Mouse (Mus musculus): ENCODE data around the gene Pcp2.

Pcp2 gene

DNA sequence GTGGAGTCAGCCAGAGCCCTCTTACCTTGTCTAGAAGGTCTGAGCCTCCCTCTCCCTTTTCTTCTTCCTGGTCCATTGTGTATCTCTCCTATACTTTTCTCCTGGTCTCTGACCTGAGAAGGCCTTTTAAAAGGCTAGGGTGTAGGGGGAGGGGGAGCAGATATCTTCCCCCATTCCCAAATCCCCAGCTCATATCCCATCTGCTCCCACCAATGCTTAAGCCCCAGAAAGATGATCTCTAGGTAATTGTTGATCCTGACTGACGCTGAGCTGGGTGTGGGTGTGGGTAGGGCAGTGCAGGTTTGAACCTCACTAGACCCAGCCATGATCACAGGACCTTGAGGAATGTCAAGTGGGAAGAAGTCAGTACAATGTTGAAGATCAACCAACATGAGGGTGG, at the start of gene Pcp2:
Gene Pcp2, minus strand, starts transcription at position 101 of the 400 bp plus-strand sequence.
- no peak for DNase-seq (ENCODE audit: low read depth, low spot score)

DNA sequence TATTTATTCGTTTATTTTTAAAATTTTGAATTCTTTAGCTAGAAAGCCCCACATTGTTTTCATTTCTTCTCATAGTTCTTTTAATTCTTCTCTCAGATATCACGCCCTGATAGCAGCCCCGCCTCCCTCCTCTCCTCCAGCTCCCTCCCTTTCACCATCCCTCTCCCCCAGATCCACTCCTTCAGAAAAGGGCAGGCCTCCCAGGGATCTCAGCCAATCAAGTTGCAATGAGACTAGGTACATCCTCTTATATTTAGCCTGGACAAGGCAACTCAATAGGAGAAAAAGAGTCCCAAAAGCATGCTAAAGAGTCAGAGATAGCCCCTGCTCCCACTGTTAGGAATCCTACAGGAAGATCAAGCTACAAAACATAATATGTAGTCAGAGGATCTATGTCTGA, 49.3 kb upstream of the Pcp2 start:
- DNase-seq (ENCODE audit: low read depth, low spot score): no peak

DNA sequence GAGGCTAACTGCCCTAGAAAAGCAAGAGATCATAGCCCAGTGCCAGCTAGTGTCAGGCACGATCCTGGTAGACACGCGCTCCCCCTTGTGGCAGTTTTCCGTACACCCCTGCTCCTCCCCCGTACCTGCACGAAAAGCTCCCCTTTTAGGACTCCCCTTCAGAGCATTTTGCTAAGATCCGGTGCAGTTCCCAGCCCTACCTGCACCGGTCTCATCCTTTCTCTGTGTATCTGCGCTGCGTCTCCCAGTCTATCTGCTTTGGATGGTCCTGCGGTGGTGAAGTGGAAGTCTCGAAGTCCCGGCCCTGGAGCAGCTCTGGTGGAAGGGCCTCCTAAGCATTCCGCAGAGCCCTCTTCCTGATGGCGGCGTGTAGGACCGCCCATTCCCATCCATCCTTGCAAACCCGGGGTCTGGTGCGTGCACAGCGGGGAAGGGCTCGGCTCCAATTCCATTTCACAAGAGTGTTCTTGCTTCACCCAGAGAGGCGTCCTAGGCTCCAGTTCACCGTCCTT, 46.7 kb upstream of the Pcp2 start, which contains the start of gene Fcor:
Gene Fcor, minus strand, starts transcription at position 383 of the 512 bp plus-strand sequence.
- peak; percentile 70 for DNase-seq (ENCODE audit: low read depth, low spot score)

DNA sequence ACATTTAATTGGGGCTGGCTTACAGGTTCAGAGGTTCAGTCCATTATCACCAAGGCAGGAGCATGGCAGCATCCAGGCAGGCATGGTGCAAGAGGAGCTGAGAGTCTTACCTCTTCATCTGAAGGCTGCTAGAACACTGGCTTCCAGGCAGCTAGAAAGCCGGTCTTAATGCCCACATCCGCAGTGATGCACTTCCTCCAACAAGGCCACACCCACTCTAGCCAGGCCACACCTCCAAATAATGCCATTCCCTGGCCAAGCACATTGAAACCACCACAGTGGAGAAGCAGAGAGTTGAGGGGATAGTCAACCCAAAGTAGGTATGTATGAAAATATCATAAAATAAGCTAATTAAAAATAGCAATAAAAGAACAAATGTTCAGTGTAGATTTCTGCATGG, 45.0 kb upstream of the Pcp2 start:
- no peak for DNase-seq (ENCODE audit: low read depth, low spot score)

DNA sequence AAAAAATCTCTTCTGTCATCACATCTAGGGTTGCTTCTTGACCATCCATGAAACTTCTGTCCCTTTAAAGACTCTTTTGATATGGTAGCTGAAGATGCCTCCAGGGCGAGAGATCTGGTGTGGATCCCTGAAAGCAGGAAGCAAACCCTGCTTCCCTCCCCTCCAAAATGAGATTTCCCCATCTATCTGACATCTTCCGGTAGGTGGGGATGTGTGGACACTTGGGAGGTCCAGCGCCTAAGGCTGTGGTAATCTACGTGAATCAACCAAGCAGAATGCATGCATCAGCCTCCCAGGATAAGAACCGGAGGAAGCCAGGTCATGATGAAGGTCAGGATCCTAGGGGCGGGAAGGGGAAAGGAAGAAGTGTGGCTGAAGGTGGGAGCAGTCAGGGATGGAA, 40.2 kb upstream of the Pcp2 start, which contains the start of gene Mcemp1:
Gene Mcemp1, plus strand, starts transcription at position 248 of the 400 bp plus-strand sequence.
- DNase-seq (ENCODE audit: low read depth, low spot score): no peak

DNA sequence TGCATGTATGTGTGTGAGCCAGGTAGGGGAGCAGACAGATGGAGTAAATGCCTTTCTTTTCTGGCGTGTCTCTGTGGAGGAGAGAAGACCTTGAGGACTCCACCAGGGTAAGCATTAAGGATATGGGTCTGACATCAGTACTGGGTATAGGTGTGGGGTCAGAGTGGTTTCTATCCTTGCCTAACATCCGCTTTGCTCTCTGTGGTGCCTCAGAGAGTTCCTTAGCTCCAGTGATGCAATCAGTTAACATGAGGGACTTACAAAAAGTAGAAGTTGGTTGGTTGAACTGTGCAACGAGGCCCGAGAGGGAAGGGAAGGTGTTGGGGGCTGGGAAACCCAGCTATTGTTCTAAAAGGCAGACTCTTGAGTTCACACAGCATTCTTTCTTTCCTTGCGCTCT, 39.1 kb upstream of the Pcp2 start:
- DNase-seq (ENCODE audit: low read depth, low spot score): no peak

DNA sequence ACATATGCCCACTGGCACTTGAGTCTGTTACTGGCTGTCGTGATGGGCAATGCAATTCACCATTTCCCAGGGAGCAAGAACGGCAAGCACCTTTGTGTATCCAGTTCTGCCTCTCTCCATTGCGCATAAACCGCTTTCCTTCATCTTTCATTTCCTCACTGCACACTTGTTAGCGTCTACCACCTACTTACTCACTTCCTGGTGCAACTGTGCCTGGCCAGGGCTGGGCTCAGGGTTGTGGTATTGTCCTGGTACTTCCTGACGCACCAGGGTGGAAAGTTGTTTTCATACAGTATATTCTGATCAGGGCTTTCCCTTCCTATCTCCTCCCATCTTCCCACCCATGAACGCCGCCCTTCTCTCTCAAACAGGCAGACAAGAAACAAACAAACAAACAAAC, 35.5 kb upstream of the Pcp2 start:
- no peak for DNase-seq (ENCODE audit: low read depth, low spot score)

DNA sequence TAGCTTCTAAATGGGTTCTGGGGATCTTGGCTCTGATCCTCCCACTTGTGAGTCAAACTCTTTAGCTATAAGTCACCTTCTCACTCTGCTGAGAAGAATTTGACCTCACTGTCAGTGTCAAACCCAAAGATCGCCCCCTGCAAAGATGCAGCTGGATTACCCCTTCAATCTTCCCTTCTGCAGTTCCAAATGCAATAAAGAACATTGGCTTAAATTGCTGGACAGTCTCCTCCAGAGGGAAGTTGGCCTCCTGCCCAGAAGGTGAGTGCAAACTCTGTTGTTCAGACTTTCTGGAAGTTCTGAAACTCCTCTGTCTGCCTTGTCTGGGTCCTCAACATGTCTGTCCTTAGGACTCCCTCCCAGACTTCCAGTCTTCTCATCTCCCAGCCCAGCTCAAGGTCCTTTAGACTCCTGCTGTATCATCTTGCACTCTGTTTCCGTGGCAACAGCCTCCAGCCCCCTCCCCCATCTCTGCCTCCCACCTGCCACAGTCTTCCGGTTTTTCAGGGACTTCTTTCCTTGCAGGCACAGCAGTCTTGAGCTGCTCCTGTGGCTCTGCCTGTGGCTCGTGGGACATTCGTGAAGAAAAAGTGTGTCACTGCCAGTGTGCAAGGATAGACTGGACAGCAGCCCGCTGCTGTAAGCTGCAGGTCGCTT, 31.5 kb upstream of the Pcp2 start:
- no peak for DNase-seq (ENCODE audit: low read depth, low spot score)

DNA sequence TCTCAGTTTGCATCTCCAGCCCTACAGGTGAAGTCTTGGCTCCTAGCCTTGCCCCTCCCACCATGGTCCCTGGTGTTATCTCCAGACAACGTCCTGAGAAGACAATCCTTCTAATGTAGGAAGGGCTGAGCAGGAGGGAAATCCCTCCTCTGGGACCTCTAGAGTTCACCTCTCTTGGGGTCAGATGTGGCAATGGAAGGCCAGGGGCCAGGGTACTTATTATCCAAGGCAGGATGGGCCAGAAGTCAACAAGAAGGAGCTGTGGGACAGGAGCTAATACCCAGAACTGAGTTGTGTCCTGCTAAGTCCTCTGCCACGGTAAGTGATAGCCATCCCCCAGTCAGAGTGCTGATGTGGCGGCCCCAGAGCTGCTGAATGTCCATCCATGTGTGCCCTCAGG, 30.2 kb upstream of the Pcp2 start, which contains the start of gene Retn:
Gene Retn, plus strand, starts transcription at position 245 of the 400 bp plus-strand sequence.
- DNase-seq (ENCODE audit: low read depth, low spot score): no peak

DNA sequence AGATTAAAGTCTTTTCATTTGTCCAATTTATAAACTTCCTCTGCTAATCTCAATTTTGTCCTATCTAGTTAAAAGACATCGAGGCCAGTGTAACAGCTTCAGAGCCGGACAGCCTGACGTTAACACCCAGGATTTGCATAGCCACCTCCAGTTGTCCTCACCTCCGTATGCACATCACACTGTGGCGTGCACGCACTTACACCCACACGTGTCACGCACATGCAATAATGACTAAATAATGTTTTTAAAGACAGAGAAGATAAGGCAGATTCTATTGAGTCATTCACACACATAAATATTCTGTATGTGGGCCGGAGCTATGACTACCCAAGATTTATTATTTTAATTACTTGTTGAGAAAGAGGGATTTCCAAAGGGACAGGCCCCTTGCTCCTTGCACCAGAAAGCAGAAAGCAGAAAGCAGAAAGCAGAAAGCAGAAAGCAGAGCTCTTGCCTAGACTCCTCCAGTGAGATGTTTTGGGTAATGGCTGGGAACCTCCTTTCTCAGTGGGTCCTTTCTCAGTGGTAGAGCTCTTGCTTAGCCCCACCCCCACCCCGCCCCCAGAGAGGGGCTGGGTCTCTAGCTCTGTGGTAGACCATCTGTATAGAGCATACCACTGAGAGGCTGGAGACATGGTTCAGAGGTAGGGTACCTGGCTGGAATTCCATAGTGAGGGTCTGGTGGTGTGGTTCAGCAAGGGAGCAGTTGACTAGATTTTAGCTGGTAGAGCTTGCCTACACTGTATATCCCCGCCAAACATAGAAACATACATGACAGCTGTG, 29.6 kb upstream of the Pcp2 start:
- no peak for DNase-seq (ENCODE audit: low read depth, low spot score)

DNA sequence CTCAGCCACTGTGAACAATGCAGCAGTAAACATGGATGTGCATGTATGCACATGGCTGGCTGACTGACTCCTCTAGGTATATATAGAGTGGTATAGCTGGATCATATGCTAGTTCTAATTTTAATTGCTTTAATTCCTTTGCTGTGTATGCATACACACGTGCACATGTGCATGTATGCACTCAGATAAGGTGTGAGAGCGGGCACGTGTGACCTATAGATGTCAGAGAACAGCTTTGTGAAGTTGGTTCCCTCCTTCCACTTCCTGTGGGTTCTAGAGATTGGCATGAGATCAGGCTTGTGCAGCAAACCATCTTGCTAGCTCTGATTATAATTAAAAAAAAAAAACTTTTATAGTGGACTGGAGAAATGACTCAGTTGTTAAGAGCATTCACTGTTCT, 27.5 kb upstream of the Pcp2 start:
- DNase-seq (ENCODE audit: low read depth, low spot score): no peak

DNA sequence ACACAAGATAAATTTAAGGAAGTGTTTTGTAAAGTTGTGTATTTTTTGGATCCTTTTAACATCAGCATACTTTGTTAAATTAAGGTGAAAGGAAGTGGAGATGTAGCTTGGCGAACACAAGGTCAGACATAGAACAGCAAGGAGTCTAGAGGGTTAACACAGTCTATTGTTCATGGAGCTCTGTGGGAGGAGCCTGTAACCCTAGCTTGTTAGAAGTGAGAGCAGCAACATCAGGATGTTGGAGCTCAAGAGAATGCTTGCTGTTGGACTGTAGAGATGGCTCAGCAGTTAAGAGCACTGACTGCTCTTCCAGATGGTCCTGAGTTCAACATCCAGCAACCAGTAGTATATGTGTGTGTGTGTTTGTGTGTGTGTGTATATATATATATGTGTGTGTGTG, 23.6 kb upstream of the Pcp2 start:
- DNase-seq (ENCODE audit: low read depth, low spot score): no peak

DNA sequence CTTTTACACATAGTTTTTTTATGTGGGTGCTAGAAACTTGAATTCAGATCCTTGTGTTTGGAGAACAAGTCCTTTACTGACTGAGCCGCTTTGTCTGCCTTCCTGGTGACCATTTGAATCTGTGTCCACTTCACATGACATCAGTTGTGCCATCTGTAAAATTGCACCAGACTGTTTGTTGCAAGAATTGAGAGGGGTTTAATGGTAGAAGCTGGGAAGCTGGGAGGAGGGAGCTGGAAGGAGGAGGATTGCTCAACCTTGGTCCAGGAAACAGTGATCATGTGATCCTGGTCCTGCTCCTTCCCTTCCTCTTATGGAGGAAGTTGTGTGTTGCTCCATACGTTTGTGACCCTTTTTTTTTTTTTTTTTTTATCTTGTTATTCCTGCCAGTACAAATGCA, 22.9 kb upstream of the Pcp2 start:
- DNase-seq (ENCODE audit: low read depth, low spot score): no peak

DNA sequence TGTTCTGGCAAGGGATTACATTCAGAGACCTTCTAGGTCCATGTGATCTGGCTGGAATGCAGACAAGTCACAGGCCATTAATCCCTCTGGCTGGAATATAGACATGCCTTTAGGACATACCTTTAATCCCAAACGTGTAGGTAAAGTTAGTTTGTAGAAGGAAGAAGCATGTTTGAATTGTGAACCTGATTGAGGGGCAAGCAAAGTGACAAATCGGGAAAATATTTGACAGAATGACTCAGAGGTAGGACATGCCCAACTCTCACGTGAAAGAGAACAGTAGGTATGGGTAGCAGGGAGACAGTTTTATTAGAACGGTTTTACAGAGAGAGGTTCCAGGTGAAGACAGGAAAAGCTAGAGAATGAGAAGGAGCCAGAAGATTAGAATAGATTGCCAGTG, 22.2 kb upstream of the Pcp2 start:
- DNase-seq (ENCODE audit: low read depth, low spot score): no peak

DNA sequence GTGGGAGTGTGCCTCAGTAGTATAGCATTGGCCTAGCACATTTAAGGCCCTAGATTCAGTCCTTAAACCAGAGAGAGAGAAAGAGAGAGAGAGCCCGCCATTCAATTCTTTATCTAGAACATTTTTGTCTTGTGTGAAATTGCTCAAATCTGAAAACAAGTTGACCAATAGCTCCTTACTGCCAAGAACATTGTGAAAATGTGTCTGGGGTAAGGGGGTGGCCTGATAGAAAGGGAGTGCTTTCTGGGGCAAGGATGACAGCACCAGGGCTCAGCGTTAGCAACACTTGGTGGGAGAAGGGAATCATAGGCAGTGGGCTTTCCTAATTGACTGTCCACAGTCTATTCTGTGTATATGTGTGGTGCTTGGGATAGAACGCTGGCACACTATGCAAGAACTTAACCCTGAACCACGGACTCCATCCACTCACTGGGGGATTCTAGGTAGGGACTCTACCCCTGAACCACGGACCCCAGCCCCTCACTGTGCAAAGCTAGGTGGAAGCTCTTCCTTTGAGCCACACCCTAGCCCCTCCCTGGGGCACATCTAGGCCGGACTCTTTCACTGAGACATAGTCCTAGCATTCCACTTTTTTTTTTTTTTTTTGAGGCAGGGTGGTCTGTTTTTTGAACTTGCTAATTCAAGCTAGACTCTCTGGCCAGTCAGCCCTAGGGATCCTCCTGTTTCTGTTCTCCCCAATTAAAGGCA, 21.6 kb upstream of the Pcp2 start:
- no peak for DNase-seq (ENCODE audit: low read depth, low spot score)

DNA sequence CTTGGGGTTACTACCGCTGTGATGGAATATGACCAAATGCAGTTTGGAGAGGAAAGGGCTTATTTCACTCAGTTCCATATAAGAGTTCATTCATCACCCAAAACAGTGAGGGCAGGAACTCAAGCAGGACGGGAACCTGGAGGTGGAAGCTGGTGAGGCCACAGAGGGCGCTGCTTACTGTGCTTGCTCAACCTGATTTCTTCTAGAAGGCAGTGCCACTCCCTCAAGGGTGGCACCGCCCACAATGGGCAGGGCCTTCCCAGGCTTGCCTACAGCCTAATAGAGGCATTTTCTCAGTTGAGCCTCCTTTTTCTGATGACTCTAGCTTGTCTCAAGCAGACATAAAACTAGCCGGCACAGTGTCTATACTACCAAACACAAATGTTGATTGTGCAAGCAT, 20.5 kb upstream of the Pcp2 start:
- no peak for DNase-seq (ENCODE audit: low read depth, low spot score)

DNA sequence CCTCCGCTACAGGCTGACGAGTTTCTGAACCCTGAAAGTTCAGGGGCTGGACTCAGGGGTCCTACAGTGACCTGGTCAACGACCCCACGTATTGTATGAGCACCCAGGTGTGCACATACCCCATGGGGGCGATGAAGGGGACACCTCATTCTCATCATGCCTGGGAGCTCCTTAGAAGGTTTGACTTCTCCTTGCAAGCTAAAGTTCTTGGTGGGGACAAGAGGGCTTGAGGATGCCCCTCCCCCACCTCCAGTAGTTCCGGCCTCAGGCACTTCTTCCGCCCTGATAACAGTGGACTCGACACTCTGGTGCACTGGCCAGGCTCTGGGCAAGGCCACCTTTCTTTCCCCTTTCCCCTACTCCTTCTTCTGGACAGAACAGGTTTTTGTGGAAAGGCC, 6.1 kb upstream of the Pcp2 start:
- DNase-seq (ENCODE audit: low read depth, low spot score): no peak

DNA sequence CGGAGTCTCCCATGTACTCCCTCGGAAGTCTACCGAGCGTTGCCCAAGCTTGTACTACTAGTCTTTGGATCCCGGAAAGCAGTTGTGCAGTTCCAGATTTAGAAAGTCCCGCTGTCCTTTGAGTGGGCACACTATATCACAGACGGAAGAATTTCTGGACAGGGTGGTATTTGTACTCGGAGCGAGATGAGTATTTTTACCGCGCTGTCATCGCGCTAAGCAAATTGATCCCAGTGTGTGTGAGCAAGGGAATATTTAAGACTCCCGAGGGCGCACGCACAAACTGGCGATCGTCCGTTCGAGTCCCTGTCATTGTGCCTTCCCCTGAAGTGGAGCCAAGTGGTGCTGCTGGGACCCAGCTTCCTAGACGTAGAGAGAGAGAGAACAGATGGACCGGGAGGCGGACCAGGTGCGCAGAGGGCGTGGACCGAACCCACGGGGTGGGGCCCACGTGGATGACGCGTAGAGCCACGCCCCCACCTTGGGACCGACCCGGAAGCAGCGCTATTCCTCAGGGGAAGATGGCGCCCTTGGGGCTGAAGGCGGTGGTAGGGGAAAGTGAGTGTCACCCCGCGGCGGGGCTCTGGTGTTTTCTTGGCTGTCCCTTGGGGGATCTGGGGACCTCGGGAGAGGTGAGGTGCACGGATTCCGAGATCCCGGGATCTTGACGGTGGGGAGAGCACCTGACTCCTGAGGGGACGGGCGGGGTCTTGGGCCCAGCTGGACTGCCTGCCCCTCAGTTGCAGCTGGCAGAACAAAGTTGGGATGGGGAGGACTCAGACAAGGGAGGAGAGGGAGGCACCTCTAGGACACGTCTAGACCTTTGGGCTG, 5.5 kb upstream of the Pcp2 start, which contains the start of gene Stxbp2:
Gene Stxbp2, plus strand, starts transcription at position 309 of the 831 bp plus-strand sequence.
- DNase-seq (ENCODE audit: low read depth, low spot score): peak; percentile 45

DNA sequence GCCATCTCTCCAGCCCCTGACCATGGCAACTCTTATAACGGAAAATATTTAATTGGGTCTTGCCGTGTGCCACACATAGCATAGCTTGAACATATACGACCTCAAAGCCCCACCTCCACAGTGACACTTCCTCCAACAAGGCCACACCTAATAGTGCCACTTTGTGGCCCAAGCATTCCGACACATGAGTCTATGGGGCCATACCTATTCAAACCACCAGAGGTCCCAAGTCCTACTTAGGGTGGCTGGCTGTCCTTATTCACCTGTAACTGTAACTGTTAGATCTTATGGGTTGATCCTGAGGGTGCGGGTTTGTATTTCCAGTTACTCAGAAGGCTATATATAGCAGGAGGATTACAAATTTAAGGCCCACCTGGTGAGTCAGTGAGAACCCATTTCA, 2.7 kb upstream of the Pcp2 start:
- peak; percentile 23 for DNase-seq (ENCODE audit: low read depth, low spot score)

DNA sequence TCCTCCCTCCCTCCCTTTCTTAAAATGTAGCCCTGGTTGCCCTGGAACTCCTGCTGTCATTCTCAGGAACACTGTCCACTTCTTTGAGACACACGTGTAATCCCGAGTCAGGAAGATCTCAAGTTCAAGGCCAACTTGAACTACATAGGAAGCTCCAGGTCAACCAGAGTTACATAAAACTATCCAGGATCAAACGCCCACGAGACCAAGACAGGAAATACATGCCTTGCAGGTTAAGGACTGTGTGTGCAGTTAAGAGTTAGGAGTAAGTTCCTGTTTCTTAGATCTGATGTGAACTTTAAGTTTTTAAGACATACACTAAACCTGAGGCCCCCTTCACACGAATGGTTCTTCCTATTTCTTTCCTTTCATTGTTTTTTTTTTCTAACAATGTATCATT, 1.6 kb upstream of the Pcp2 start:
- no peak for DNase-seq (ENCODE audit: low read depth, low spot score)

DNA sequence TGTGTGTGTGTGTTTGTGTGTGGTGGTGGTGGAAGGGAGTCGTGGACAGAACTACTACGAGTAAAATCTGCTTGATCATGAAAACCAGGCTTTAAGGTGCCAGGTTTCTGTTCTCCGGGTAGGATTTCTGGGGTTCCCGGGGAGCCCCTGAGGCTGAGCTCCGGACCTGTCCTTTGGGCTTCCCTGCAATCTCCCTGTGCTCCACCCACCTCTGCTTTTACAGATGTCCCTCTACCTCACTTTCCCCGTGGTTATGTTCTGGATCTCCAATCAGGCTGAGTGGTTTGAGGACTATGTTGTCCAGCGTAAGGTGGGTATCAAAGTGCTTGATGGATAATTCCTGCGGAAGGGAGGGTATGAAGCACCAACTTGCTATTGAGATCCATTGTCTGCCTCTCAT, 3.2 kb downstream of the Pcp2 start:
- DNase-seq (ENCODE audit: low read depth, low spot score): no peak
